Mouse (Mus musculus): Measurements from ENCODE around the gene Epsti1.

GRCm38 (mm10) chr14:77874304-77875241, 29.5 kb upstream of the Epsti1 start, which contains the start of gene Dnajc15:
- TF ChIP-seq POLR2A (IDR thresholded peaks at IDR 0.05; ENCODE audit: borderline replicate concordance, control insufficient read depth, low read depth, low read length) (no peak; the same call in 1 of the 2 replicates), CTCF (IDR thresholded peaks at IDR 0.05; ENCODE audit: control insufficient read depth, insufficient read depth, low read length) (no peak)
